Mouse (Mus musculus) kidney, adult 2 months (tissue): Measurements from ENCODE around the gene Dnah17.

Source experiments
- CTCF ChIP-seq: fragments of 200-500 bp; conservative IDR thresholded peaks from 2 replicates; pipeline ENCODE4 v1.5.1; 2011; ENCODE audit warnings: low read depth, mild to moderate bottlenecking, control low read depth, low read length, moderate library complexity, mixed read lengths; ENCODE audit not compliant: insufficient read depth, insufficient read length
- POLR2A ChIP-seq: fragments of 200-500 bp; IDR thresholded peaks from one replicate; pipeline ENCODE4 v1.6.1; 2011; ENCODE audit warnings: low read depth, low read length, control low read depth

DNA sequence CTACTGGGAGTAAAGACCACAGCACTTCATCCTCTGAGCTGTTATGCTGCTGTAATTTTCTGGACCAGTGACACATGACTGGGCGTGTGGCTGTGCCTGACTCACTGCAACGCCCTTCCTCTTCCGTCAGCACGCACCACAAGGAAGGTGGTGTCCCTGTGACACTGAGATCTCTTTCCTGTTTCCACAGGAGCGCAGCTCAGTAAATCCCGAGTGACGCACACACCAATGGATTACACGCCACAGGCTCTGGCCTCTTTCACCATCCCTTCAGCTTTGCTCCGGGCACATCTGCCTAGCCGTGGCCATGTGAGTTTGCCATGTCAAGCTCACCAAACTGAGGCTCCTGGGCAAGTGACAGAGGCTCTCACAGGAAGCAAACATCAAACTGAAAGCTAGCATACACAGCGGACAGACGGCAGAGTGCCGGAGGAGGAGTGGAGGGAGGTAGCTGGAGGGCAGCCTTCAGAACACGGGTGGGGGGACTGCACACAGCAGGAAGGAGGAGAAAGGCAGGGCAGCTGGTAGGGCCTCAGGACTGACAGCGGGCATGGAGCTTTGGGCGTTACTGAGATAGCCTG lies 15.4 kb upstream of the Dnah17 start:
- peak; percentile 38 for TF ChIP-seq POLR2A
- TF ChIP-seq CTCF, result no peak
